Mouse (Mus musculus) C2C12 (cell line): Measurements from ENCODE around the gene H2-Eb2.

ENCODE experiments used
- CTCF ChIP-seq: IDR thresholded peaks from one replicate; pipeline ENCODE4 v1.5.1; 2011; ENCODE audit not compliant: control insufficient read depth, insufficient read depth, insufficient read length
- MAX ChIP-seq: IDR thresholded peaks from one replicate; pipeline ENCODE4 v1.6.1; 2011; ENCODE audit warnings: mild to moderate bottlenecking, control low read depth

- TF ChIP-seq MAX (no peak), CTCF (no peak)
Observed at GRCm38 (mm10) chr17:34308161-34308560, 17.3 kb upstream of the H2-Eb2 start.
